Mouse (Mus musculus): Measurements from ENCODE around the gene Ak1. TPM values are rescaled to one million over a fixed set of nuclear protein-coding genes. Genes with fewer than 3 reads are reported as not detected.
A peak's percentile ranks its signal among the peaks of the same experiment; 100 is the strongest.

The Ak1 gene
- total RNA-seq, 2 experiments from 2014 or later = 31.2 to 48.5 TPM

GRCm38 (mm10) chr2:32646379-32647056 lies 25.0 kb downstream of the Ak1 start, which contains the start of gene Eng:
Eng (plus strand) TSS chr2:32646595.
- DNase-seq (ENCODE audit: low spot score in 2 of 2) = peak; percentile 38 to 62

- no peak for DNase-seq (ENCODE audit: low spot score in 2 of 2)
These were observed 25.8 kb downstream of the Ak1 start for GRCm38 (mm10) chr2:32647366-32647765.

GRCm38 (mm10) chr2:32653764-32654163 lies 32.2 kb downstream of the Ak1 start:
- DNase-seq (ENCODE audit: low spot score in 2 of 2) = no peak

GRCm38 (mm10) chr2:32654743-32655393 lies 33.3 kb downstream of the Ak1 start:
- peak in 1 of 2 experiments; percentile 28 for DNase-seq (ENCODE audit: low spot score in 2 of 2)

- DNase-seq (ENCODE audit: low spot score in 2 of 2) = no peak
These were observed 33.8 kb downstream of the Ak1 start for GRCm38 (mm10) chr2:32655394-32655744.

GRCm38 (mm10) chr2:32655826-32656225 lies 34.3 kb downstream of the Ak1 start:
- peak in 1 of 2 experiments; percentile 39 for DNase-seq (ENCODE audit: low spot score in 2 of 2)

GRCm38 (mm10) chr2:32658873-32659272 lies 37.3 kb downstream of the Ak1 start:
- DNase-seq (ENCODE audit: low spot score in 2 of 2) = no peak

- DNase-seq (ENCODE audit: low spot score in 2 of 2) = peak in 1 of 2 experiments; percentile 46
These were observed 40.0 kb downstream of the Ak1 start for GRCm38 (mm10) chr2:32661509-32662107.

- no peak for DNase-seq (ENCODE audit: low spot score in 2 of 2)
These were observed 40.7 kb downstream of the Ak1 start for GRCm38 (mm10) chr2:32662291-32662690.

GRCm38 (mm10) chr2:32665345-32665744 lies 43.8 kb downstream of the Ak1 start:
- no peak for DNase-seq (ENCODE audit: low spot score in 2 of 2)

- no peak for DNase-seq (ENCODE audit: low spot score in 2 of 2)
These were observed 44.3 kb downstream of the Ak1 start for GRCm38 (mm10) chr2:32665853-32666252.

GRCm38 (mm10) chr2:32667775-32668174 lies 46.2 kb downstream of the Ak1 start:
- DNase-seq (ENCODE audit: low spot score in 2 of 2) = no peak

- no peak for DNase-seq (ENCODE audit: low spot score in 2 of 2)
These were observed 46.6 kb downstream of the Ak1 start for GRCm38 (mm10) chr2:32668176-32668575.

- no peak for DNase-seq (ENCODE audit: low spot score in 2 of 2)
These were observed 48.3 kb downstream of the Ak1 start for GRCm38 (mm10) chr2:32669876-32670275.

GRCm38 (mm10) chr2:32671147-32671546 lies 49.6 kb downstream of the Ak1 start:
- no peak for DNase-seq (ENCODE audit: low spot score in 2 of 2)

- no peak for DNase-seq (ENCODE audit: low spot score in 2 of 2)
These were observed 50.5 kb downstream of the Ak1 start for GRCm38 (mm10) chr2:32671907-32672595.

GRCm38 (mm10) chr2:32673176-32673917 lies 51.8 kb downstream of the Ak1 start:
- no peak for DNase-seq (ENCODE audit: low spot score in 2 of 2)

GRCm38 (mm10) chr2:32676821-32677220 lies 55.3 kb downstream of the Ak1 start:
- no peak for DNase-seq (ENCODE audit: low spot score in 2 of 2)

- no peak for DNase-seq (ENCODE audit: low spot score in 2 of 2)
These were observed 56.1 kb downstream of the Ak1 start for GRCm38 (mm10) chr2:32677683-32678082.

GRCm38 (mm10) chr2:32680051-32680451 lies 58.5 kb downstream of the Ak1 start:
- DNase-seq (ENCODE audit: low spot score in 2 of 2) = peak in 1 of 2 experiments; percentile 46
